Mouse (Mus musculus): ENCODE measurements at regions not wholly inside any gene's neighbourhood (a gene's known extent, or its start where the extent isn't known, plus 50 kb on each side); places are given as distances from the start of the nearest gene placed in this dataset.

GRCm38 (mm10) chr16:93193263-93193662 lies 367.3 kb upstream of the Runx1 start:
- no peak for DNase-seq (ENCODE audit: low read depth, low spot score)

DNA sequence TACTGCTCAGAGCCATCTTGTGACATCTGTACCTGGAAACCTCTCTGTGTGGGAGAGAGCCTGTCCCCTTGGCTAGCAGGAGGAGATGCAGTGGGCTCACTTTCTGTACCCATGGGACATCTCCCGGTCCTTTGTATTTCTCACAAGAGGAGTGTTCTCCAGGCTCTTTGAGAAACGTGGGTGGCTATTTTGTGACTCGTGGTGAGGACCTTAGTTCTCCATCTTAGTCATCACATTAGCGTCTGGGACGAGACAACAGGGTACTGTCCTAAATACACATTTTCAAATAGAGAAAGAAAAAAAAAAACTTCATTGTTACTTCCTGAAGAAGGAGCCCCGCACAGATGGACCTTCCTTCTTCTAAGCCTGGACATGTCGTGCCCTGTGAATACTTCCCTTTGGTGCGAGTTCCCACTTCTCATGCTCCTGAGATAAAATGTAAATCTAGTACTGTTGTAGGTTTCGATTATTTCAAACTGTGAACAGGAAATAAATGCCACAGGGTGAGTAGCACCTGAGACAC lies 366.8 kb upstream of the Runx1 start:
- no peak for DNase-seq (ENCODE audit: low read depth, low spot score)

DNA sequence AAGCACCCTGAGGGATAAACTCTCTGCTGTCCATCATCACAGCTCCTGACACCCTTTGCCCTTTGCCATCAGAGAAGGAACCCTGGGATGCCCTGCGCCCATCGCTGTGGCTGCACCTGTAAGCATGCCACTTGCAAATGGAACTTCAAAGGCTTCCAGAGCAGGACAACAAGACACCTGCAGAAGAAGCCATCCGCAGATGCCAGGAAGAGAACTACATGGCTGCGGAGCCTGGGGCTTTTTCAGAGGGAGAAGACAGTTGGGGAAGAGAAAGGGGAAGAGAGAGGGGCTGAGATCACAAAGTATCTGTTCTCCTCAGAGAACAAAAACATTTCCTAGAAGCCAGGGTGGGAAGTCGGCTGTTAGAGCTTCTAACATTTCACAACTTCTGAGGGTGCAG lies 365.2 kb upstream of the Runx1 start:
- no peak for DNase-seq (ENCODE audit: low read depth, low spot score)

DNA sequence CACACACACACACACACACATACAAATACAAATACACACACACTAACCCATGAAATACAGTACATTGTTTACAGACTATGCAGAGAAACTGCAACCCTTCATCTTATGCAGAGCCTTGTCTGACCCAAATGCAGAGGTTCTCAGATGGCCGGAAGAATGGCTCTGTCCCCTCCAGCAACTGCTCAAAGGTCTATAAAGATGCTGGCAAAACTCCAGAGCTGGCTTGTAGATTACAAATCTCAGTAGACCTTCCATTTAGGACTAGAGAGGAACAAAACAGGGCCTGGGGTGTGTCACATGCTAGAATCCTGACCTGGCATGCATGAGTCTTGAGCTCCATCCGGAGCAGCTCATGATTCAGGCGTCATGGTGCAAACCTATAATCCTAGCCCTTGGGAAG lies 364.4 kb upstream of the Runx1 start:
- no peak for DNase-seq (ENCODE audit: low read depth, low spot score)

DNA sequence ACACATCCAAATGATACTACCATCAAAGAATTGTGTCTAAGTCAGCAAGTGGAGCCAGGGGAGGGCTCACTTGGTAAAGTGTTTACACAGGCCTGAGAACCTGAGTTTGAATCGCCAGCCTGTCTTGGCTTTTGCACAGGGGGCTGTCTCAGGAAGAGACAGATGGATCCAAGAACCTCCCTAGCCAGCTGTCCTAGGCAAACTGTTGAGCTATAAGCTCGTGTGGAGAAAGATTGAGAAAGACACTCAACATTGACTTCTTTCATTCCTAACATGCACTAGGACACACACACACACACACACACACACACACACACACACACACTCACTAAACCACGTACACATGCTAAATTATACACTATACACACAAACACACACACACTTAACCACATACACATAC lies 363.9 kb upstream of the Runx1 start:
- DNase-seq (ENCODE audit: low read depth, low spot score): no peak

- no peak for DNase-seq (ENCODE audit: low read depth, low spot score)
Observed at GRCm38 (mm10) chr16:93189412-93189811, 363.5 kb upstream of the Runx1 start.

GRCm38 (mm10) chr16:93186554-93186953 lies 360.6 kb upstream of the Runx1 start:
- no peak for DNase-seq (ENCODE audit: low read depth, low spot score)

GRCm38 (mm10) chr16:93182656-93183055 lies 356.7 kb upstream of the Runx1 start:
- DNase-seq (ENCODE audit: low read depth, low spot score): no peak

DNA sequence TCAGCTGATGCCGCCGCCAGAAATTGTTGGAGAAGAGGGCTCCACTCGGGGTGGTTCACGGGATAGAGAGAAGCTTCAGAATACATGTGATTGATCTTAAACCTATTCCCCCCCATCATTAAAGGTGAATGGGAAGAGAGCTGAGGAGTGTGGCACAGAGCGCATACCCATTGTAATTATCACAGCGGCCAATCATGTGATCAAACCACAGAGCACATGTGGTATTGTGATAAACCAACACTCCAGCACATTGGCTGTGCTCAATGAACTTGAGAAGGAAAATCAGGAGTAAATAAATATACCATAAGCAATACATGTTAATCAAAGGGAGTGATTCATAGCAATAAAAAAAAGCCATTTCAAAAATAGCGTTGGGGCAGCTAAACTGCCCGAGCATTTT lies 355.5 kb upstream of the Runx1 start:
- DNase-seq (ENCODE audit: low read depth, low spot score): no peak

GRCm38 (mm10) chr16:93180213-93180612 lies 354.3 kb upstream of the Runx1 start:
- DNase-seq (ENCODE audit: low read depth, low spot score): no peak

- DNase-seq (ENCODE audit: low read depth, low spot score): no peak
Observed at GRCm38 (mm10) chr16:93166667-93167066, 340.7 kb upstream of the Runx1 start.

DNA sequence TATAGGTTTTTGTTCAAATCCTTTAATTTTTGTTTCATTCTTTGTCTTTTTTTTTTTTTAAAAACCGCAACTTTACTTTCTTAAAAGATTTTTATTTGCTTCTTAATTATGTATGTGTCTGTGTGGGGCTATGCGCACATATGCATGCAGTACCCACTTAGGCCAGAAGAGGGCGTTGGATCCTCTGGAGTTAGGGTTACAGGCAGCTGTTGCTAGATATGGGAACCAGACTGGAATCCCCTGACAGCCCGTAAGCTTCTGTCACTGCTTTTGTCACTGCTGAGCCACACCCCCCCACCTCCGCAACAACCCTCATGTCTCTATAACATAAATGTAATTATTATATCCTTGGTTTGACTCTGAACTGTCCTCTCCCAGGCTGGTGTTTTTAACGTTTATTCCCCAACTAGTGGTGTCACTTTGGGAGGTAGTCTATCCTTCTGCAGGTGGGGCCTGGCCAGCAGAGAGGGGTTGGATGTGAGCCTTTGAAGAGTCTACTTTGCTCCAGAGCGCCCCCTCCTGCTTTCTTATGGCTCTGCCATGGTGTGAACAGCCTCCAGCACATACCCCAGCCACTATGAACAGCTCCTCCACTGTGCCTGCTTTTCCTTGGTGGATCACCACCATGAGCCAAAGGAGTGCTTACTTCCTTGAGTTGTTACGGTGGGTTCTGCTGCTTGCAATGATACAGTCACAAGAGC lies 332.7 kb upstream of the Runx1 start:
- no peak for DNase-seq (ENCODE audit: low read depth, low spot score)

GRCm38 (mm10) chr16:93153545-93154329 lies 327.8 kb upstream of the Runx1 start:
- no peak for DNase-seq (ENCODE audit: low read depth, low spot score)

- DNase-seq (ENCODE audit: low read depth, low spot score): no peak
Observed at GRCm38 (mm10) chr16:93152765-93153489, 327.0 kb upstream of the Runx1 start.

DNA sequence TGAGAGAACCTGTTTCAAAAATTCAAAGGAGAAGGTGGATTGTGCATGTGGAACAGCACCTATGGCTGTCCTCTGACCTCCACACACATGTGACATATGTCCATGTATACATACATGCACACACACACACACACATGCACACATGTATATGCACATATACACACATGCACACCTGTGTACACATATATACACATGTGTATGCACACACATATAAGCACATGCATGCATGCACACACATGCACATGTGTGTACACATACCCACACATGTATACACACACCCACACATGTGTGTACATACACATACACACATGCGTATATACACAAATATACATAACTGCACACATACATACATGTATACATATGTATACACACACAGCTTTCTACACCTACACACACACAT lies 326.1 kb upstream of the Runx1 start:
- DNase-seq (ENCODE audit: low read depth, low spot score): no peak

GRCm38 (mm10) chr16:93151652-93152051 lies 325.7 kb upstream of the Runx1 start:
- no peak for DNase-seq (ENCODE audit: low read depth, low spot score)

DNA sequence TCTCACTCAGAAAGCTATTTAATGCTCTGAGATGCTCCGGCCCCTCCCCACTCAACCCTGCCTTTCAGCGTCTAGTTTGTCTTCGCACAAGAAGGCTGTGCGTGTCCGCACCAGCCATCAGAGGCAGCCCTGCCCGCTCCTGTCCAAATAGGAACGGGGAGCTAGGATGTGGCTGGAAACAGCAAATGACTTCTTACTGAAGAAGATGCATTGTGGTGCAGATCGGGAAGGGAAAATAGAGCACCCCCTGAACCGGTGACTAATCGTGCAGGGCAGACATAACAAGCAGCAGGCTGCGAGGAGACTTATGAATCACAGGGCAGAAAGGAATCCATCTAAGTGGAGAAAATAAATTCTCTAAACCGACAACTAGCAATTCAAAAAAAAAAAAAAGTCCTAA lies 324.5 kb upstream of the Runx1 start:
- no peak for DNase-seq (ENCODE audit: low read depth, low spot score)

GRCm38 (mm10) chr16:93147525-93148222 lies 321.7 kb upstream of the Runx1 start:
- peak; percentile 74 for DNase-seq (ENCODE audit: low read depth, low spot score)

- no peak for DNase-seq (ENCODE audit: low read depth, low spot score)
Observed at GRCm38 (mm10) chr16:93146812-93147211, 320.9 kb upstream of the Runx1 start.

GRCm38 (mm10) chr16:93145617-93146016 lies 319.7 kb upstream of the Runx1 start:
- DNase-seq (ENCODE audit: low read depth, low spot score): no peak

DNA sequence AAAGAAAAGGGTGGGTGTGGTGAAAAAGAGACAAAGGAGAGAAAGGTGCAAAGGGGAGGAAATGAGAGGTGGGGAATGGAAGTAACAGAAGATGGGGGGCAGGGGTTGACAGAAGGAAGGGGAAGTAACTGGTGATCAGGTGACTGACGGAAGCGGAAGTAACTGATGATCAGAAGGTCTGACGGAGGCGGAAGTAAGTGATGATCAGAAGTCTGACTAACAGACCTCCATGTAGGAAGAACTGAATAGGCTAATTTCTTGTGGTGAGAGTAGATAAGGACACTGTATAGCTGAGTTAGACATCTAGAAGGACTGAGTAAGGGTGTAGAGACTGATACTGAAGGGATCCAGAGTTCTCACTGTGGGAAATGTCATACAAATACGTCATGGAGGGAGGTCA lies 318.1 kb upstream of the Runx1 start:
- no peak for DNase-seq (ENCODE audit: low read depth, low spot score)

- DNase-seq (ENCODE audit: low read depth, low spot score): no peak
Observed at GRCm38 (mm10) chr16:93143164-93143563, 317.2 kb upstream of the Runx1 start.
